Mouse (Mus musculus): ENCODE results near the gene Fmnl2.

DNA sequence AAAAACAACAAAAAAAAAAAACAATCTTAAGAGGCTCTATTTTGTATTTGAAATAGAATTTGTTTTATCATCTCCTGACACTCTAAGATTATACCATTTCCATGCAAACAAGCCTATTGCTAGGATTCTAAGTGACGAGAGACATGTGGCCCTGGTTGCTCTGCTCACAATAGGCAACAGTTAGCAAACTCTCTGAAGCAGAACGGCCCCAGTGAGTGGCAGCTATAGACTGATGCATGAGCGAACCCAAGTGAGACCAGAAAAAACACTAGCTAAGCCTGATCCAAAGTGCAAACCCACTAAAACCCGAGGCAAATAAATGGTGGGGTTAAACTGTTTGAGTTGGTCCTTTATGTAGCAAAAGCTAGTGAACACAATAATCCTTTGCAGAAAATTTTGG is 18.6 kb upstream of the Fmnl2 start:
- TF ChIP-seq CTCF (IDR thresholded peaks at IDR 0.05; ENCODE audit: extremely low read depth, insufficient read length, insufficient replicate concordance, low read depth, low read length) (no peak), POLR2A (IDR thresholded peaks at IDR 0.05; ENCODE audit: low read depth, low read length) (no peak)
